Mouse (Mus musculus) midbrain, embryonic 12.5 days (tissue): Measurements from ENCODE around the gene Tubg2. TPM values are rescaled to one million over a fixed set of nuclear protein-coding genes. Genes with fewer than 3 reads are reported as not detected.
"Not testable (repeated sequence)": the region's sequence is repeated elsewhere in the genome, so short reads cannot be mapped to it uniquely, and the experiment has no call there.

Experiments
- ATAC-seq: fragments of 200-750 bp; cut with Nextera tagmentation; 2 replicates; pipeline ENCODE4 v1.8.0; 2017; ENCODE audit warnings: low read depth, moderate TSS enrichment, moderate library complexity; ENCODE audit not compliant: low FRiP score
- H3K27ac ChIP-seq: fragments of 300-500 bp; sonication (generic); replicated peaks from 2 replicates; pipeline ENCODE4 v1.5.1; 2016; ENCODE audit warnings: mild to moderate bottlenecking
- H3K27me3 ChIP-seq: fragments of 300-500 bp; sonication (generic); 2 replicates; pipeline ENCODE4 v1.6.1; 2016; ENCODE audit warnings: mild to moderate bottlenecking
- H3K36me3 ChIP-seq: fragments of 300-500 bp; sonication (generic); 2 replicates; pipeline ENCODE4 v1.6.1; 2016
- H3K4me1 ChIP-seq: fragments of 300-500 bp; sonication (generic); 2 replicates; pipeline ENCODE4 v1.6.1; 2016
- H3K4me2 ChIP-seq: fragments of 300-500 bp; sonication (generic); replicated peaks from 2 replicates; pipeline ENCODE4 v1.6.1; 2016; ENCODE audit warnings: mild to moderate bottlenecking, moderate library complexity
- H3K4me3 ChIP-seq: fragments of 300-500 bp; sonication (generic); 2 replicates; pipeline ENCODE4 v1.5.1; 2016; ENCODE audit warnings: mild to moderate bottlenecking
- H3K9ac ChIP-seq: fragments of 300-500 bp; sonication (generic); replicated peaks from 2 replicates; pipeline ENCODE4 v1.6.1; 2016; ENCODE audit warnings: mild to moderate bottlenecking, moderate library complexity
- H3K9me3 ChIP-seq: fragments of 300-500 bp; sonication (generic); 2 replicates; pipeline ENCODE4 v1.6.1; 2016; ENCODE audit warnings: mild to moderate bottlenecking
- WGBS: fragments of 180-500 bp; shearing (Covaris S2); methylation state at CpG from one replicate; pipeline ENCODE4 v1.1.7; 2016; 5-methylcytosine and 5-hydroxymethylcytosine counted together
- polyA plus RNA-seq: library from polyadenylated mRNA; unstranded; fragments of >200 nt; fragmentation: Nextera tagmentation; extraction: Ambion mirVana; gene quantifications from 2 replicates; pipeline ENCODE4 v1.2.1, GENCODE M21; 2016

Gene Tubg2
- polyA plus RNA-seq, 1 experiment from 2014 or later = 10.3 TPM

- no peak for ATAC-seq
- Histone ChIP-seq H3K9me3 (no peaks in the 10 kb centered on the region), H3K4me3 (no peak overlapping the region), H3K27ac (no peak overlapping the region), H3K4me2 (no peak overlapping the region), H3K4me1 (peaks cover 17% of the 10 kb centered on the region), H3K27me3 (peaks cover 13% of the 10 kb centered on the region), H3K36me3 (no peaks in the 10 kb centered on the region), H3K9ac (no peak overlapping the region)
- WGBS = 79% methylated on average over 8 of the region's 8 CpGs
These were observed 14.6 kb upstream of the Tubg2 start for GRCm38 (mm10) chr11:101141088-101141487.

GRCm38 (mm10) chr11:101142215-101142967 is 13.3 kb upstream of the Tubg2 start:
- 88% methylated on average over 10 of the region's 10 CpGs for WGBS
- Histone ChIP-seq H3K4me1 (peaks cover 21% of the 10 kb centered on the region), H3K4me2 (no peak overlapping the region), H3K9ac (no peak overlapping the region), H3K36me3 (no peaks in the 10 kb centered on the region), H3K27ac (no peak overlapping the region), H3K27me3 (peaks cover 13% of the 10 kb centered on the region), H3K4me3 (no peak overlapping the region), H3K9me3 (no peaks in the 10 kb centered on the region)
- ATAC-seq = no peak

GRCm38 (mm10) chr11:101143338-101144225 is 12.1 kb upstream of the Tubg2 start:
- H3K4me1 ChIP-seq = peaks cover 19% of the 10 kb centered on the region
- H3K36me3 ChIP-seq = no peaks in the 10 kb centered on the region
- H3K9ac ChIP-seq = peak overlapping the region; percentile 41; the same call in 1 of the 2 replicates
- peak overlapping the region; percentile 70 for H3K27ac ChIP-seq
- H3K4me3 ChIP-seq = peak overlapping the region; percentile 25
- peaks cover 13% of the 10 kb centered on the region for H3K27me3 ChIP-seq
- no peaks in the 10 kb centered on the region for H3K9me3 ChIP-seq
- ATAC-seq = peak; percentile 76
- 22% methylated on average over 19 of the region's 19 CpGs for WGBS
- peak overlapping the region; percentile 53 for H3K4me2 ChIP-seq

- H3K36me3 ChIP-seq = no peaks in the 10 kb centered on the region
- H3K9ac ChIP-seq = no peak overlapping the region
- peak overlapping the region; percentile 9; the same call in 1 of the 2 replicates for H3K4me2 ChIP-seq
- H3K9me3 ChIP-seq = no peaks in the 10 kb centered on the region
- no peak for ATAC-seq
- H3K27ac ChIP-seq = peak overlapping the region; percentile 44; the same call in 1 of the 2 replicates
- WGBS = 17% methylated on average over 10 of the region's 10 CpGs
- H3K27me3 ChIP-seq = peaks cover 6% of the 10 kb centered on the region
- H3K4me1 ChIP-seq = peaks cover 22% of the 10 kb centered on the region
- no peak overlapping the region for H3K4me3 ChIP-seq
These were observed 9.3 kb upstream of the Tubg2 start for GRCm38 (mm10) chr11:101146377-101146776.

GRCm38 (mm10) chr11:101148751-101149150 is 7.0 kb upstream of the Tubg2 start:
- H3K4me2 ChIP-seq = no peak overlapping the region
- H3K9me3 ChIP-seq = no peaks in the 10 kb centered on the region
- H3K36me3 ChIP-seq = no peaks in the 10 kb centered on the region
- H3K4me1 ChIP-seq = peaks cover 17% of the 10 kb centered on the region
- 0 out of 2 replicates have a peak overlapping the region, but pooled peaks have one; percentile 5 for H3K27ac ChIP-seq
- 74% methylated on average over 10 of the region's 10 CpGs for WGBS
- H3K27me3 ChIP-seq = no peaks in the 10 kb centered on the region
- H3K4me3 ChIP-seq = no peak overlapping the region
- ATAC-seq = no peak
- no peak overlapping the region for H3K9ac ChIP-seq

- Histone ChIP-seq H3K9ac (no peak overlapping the region), H3K36me3 (no peaks in the 10 kb centered on the region), H3K27ac (0 out of 2 replicates have a peak overlapping the region, but pooled peaks have one; percentile 5), H3K27me3 (no peaks in the 10 kb centered on the region), H3K4me2 (no peak overlapping the region), H3K9me3 (no peaks in the 10 kb centered on the region), H3K4me1 (peaks cover 14% of the 10 kb centered on the region), H3K4me3 (no peak overlapping the region)
- 65% methylated on average over 9 of the region's 9 CpGs for WGBS
- ATAC-seq = no peak
These were observed 6.3 kb upstream of the Tubg2 start for GRCm38 (mm10) chr11:101149178-101150105.

GRCm38 (mm10) chr11:101151063-101151462 is 4.6 kb upstream of the Tubg2 start:
- Histone ChIP-seq H3K27ac (no peak overlapping the region), H3K9ac (no peak overlapping the region), H3K36me3 (no peaks in the 10 kb centered on the region), H3K9me3 (no peaks in the 10 kb centered on the region), H3K4me3 (no peak overlapping the region), H3K4me1 (peaks cover 23% of the 10 kb centered on the region), H3K27me3 (peaks cover 7% of the 10 kb centered on the region; the same call in 1 of the 2 replicates), H3K4me2 (no peak overlapping the region)
- no peak for ATAC-seq
- 44% methylated on average over 2 of the region's 2 CpGs for WGBS

- WGBS = 68% methylated on average over 1 of the region's 1 CpGs
- no peak overlapping the region for H3K4me3 ChIP-seq
- no peaks in the 10 kb centered on the region for H3K9me3 ChIP-seq
- H3K9ac ChIP-seq = no peak overlapping the region
- H3K4me1 ChIP-seq = peaks cover 22% of the 10 kb centered on the region
- no peak for ATAC-seq
- H3K36me3 ChIP-seq = no peaks in the 10 kb centered on the region
- H3K27me3 ChIP-seq = peaks cover 22% of the 10 kb centered on the region
- no peak overlapping the region for H3K4me2 ChIP-seq
- no peak overlapping the region for H3K27ac ChIP-seq
These were observed 2.9 kb upstream of the Tubg2 start for GRCm38 (mm10) chr11:101152825-101153224.

- Histone ChIP-seq H3K9me3 (no peaks in the 10 kb centered on the region), H3K27me3 (peaks cover 29% of the 10 kb centered on the region), H3K27ac (no peak overlapping the region), H3K4me2 (no peak overlapping the region), H3K4me1 (peaks cover 14% of the 10 kb centered on the region), H3K4me3 (no peak overlapping the region), H3K36me3 (no peaks in the 10 kb centered on the region), H3K9ac (no peak overlapping the region)
- no peak for ATAC-seq
These were observed 1.1 kb upstream of the Tubg2 start for GRCm38 (mm10) chr11:101154648-101155047.

GRCm38 (mm10) chr11:101155151-101155550 is 556 bp upstream of the Tubg2 start:
- Histone ChIP-seq H3K27ac (no peak overlapping the region), H3K27me3 (peaks cover 32% of the 10 kb centered on the region), H3K36me3 (no peaks in the 10 kb centered on the region), H3K4me1 (peaks cover 12% of the 10 kb centered on the region), H3K4me3 (no peak overlapping the region; the same call in 1 of the 2 replicates), H3K9me3 (no peaks in the 10 kb centered on the region), H3K9ac (no peak overlapping the region), H3K4me2 (peak overlapping the region; percentile 65; the same call in 1 of the 2 replicates)
- ATAC-seq = no peak
- 66% methylated on average over 6 of the region's 6 CpGs for WGBS

GRCm38 (mm10) chr11:101160151-101160550 is 4.4 kb downstream of the Tubg2 start:
- H3K4me3 ChIP-seq, H3K9ac ChIP-seq, H3K4me2 ChIP-seq, H3K9me3 ChIP-seq, H3K27ac ChIP-seq, ATAC-seq: not testable (repeated sequence)
- peaks cover 14% of the 10 kb centered on the region for H3K36me3 ChIP-seq
- peaks cover 22% of the 10 kb centered on the region for H3K4me1 ChIP-seq
- WGBS = 87% methylated on average over 9 of the region's 10 CpGs
- peaks cover 76% of the 10 kb centered on the region for H3K27me3 ChIP-seq
